Mouse (Mus musculus) induced T-regulatory cell, adult 2 months (primary cell): ENCODE data around the gene Slc18a2.

ENCODE experiments used
- DNase-seq: peaks from one replicate; pipeline ENCODE4 v3.0.0-alpha.2; 2012; ENCODE audit warnings: low read depth

The Slc18a2 gene

DNA sequence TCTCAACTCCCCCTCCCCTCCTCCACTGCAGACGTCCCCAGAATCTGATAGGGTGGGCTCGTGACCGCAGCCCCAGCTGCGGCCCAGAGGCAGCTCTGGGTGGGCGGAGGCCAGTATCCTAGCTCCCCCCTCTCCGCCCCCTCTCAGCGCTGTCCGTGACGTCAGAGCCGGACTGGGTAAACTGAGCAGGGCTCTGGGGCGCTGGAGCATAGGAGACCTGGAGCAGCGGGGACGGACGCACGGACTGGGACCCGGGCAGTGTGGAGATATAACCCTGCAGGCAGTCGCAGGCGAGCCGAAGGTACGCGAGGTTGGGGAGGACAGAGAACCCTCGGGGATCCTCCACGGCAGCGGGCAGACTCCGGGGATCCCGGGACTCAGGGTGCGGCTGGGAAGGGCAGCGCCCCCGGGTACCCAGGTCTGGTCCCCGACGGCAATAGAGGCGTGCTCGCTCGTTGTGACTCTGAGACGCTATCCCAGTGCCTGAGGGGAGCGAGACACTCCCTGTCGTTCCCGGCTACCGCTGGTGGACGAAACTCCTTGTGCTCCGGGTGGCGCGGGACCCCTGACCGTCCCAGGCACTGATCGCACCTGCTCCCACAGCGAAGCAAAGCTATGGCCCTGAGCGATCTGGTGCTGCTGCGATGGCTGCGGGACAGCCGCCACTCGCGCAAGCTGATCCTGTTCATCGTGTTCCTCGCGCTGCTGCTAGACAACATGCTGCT is at the start of gene Slc18a2:
Slc18a2 (plus strand) TSS at position 179 of the 725 bp plus-strand sequence.
- no peak for DNase-seq

DNA sequence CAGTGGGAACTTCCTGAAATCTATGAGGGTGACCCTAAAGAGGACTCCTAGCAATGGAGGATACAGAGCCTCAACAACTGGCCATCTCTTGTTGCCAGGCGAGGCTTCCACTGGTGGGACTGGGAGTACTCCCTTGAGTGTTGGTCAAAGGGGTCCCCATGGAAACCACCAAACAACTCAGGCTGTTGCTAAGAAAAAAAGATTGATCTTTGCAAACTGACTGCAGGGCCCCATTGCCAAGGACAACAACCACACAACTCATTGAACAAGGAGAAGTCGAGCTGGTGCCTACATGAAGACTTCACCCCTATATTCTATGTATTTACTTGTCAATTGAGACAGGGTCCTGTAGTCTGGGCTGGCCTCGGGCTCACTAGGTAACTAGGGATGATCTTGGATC is 43.8 kb upstream of the Slc18a2 start:
- DNase-seq: no peak

DNA sequence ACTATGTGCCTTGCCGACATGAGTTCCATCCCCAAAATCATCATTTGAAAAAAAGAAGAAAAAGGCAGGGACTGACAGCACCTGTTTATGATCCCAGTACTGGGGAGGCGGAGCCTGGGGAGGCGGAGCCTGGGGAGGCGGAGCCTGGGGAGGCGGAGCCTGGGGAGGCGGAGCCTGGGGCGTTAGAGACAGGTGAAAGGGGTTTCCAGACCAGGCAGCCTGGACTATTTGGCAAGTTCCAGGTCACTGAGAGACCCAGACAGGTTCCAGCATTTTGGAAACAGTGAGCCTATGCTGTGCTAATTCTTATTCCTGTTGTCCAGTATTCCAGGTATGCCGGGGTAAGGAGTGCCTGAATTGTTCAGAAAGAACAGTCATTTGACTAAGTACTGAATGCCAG is 41.7 kb upstream of the Slc18a2 start, which contains the start of gene Kcnk18:
Kcnk18 (plus strand) TSS at position 224 of the 400 bp plus-strand sequence.
- no peak for DNase-seq

DNA sequence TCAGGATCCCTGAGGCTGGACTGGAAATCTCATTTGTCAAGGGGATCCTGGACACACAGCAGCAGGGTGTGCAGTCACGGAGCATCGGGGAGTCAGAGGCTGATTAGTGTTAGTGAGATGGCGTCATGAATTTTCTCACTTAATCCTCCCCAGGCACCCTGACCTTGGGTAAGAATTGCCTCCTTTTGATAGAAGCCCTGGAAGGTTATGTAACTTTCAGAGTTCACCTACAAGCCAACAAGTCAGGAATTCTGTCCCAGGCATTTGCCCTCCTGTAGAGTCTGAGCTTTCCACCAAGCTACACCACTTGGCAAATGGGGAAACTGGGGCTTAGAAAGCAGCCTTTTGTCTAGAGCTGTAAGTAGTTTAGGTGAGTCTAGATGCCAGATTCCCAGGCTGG is 39.6 kb upstream of the Slc18a2 start:
- no peak for DNase-seq

DNA sequence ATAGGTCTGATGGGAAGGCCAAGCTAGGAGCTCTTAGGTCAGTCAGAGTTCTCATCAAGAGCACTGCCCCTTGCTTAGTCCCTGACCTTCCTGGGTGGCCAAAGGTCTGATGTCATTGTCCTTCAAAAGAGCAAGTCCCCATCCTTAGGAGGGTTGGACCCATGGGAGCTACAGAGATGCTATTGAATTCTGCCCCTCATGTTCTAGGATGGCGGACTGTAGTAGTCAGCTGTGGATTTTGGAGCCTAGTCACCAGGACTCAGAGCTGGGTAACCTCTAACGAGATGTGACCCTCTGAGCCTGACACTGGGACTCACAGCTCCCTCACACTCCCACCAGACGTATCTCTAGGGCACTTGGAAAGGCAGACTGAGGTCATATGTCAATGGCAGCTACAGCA is 32.3 kb upstream of the Slc18a2 start:
- no peak for DNase-seq

DNA sequence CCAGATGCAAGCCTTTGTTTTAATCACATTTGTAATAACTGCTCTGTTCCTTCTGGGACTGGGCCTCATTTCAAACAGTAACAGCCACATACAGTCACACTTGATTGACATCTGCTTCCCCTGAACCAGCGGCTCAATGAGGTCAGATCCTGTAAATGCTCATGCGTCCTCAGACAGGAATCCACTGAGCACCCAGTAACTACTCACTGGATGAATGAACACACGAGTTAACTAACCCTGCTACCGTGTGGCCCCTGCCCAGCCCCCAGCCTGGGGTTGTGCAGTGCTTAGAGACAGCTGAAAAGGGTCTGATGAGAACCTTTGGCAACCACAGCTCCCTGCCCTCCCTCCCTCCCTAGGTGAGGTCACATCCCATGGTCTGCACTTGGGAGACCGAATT is 27.9 kb upstream of the Slc18a2 start:
- no peak for DNase-seq

DNA sequence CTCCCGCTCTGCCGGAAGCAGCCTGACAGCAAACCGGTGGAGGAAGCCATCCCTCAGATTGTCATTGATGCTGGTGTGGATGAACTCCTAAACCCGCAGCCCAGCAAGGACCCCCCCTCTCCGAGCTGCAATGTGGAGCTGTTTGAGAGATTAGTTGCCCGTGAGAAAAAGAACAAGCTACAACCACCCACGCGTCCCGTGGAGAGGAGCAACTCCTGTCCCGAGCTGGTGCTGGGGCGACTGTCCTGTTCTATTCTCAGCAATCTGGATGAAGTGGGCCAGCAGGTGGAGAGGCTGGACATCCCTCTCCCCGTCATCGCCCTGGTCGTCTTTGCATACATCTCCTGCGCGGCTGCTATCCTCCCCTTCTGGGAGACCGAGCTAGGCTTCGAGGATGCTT is 25.7 kb upstream of the Slc18a2 start:
- DNase-seq: no peak

DNA sequence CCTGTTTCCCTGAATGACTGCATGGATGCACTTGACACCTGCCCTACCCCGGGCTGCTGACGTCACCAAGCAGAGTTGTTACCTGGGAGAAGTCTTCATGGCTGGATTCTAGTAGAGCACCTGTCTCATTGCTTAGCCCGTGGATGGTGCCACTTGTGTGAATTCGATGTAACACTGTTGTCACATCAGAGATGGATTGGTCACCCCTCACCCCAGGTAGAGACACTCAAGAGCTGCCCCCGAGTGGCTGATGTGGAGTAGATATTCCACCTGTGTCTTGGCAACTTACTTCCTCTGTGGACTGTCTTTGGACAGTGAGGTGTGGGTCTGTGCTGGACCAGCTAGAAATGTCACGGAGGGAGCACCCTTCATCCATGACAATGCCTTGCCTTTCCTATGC is 24.6 kb upstream of the Slc18a2 start:
- DNase-seq: no peak

DNA sequence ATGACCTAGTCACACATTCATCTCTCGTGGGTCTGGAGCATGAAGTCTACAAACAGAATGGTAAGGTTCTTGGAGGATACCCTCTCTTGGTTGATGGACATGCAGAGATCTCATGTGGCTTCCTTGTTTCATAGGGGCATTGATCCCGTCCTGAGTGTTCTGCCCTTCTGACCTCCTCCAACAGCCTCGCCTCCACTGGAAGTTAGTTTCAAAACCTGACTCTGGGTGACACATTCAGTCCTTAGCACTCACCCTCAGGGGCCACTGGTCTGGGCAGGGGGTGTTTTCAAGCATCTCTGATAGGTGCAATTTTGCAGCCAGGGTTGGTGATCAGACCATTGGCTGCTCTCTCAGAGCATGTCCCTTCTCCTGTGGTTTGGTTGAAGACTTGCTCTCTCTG is 22.1 kb upstream of the Slc18a2 start:
- DNase-seq: no peak

DNA sequence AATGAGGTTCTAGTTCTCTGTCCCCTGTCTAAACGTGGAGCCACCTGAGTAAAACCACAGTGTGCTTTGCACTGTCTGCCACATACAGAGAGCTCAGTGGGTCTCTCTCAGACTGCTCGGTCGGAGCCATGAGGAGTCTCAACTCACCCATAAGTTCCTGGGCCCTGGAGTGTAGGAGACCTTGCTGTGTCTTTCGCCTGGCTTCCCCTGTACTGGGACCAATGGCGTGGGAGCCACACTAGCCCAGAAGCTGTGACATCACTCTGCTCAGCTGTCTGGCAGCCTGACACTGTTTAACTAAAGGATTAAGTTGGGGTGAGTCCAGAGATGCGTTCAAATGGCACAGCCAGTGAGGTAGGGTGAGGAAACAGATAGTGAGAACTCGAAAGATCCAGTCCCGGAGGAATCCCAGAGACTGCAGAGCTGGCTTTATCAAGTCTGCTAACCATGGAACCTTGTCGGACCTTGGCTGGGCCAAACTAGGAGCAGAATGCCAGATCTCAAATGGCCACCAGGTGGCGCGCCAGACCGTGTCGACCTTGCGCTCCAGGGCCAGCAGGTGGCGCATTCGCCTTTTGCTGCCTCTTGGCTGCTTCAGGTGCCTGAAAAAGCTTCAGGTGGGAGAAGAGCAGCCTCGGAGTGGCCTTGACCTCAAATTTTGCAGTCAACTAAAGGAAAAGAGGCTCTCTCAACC is 21.4 kb upstream of the Slc18a2 start:
- DNase-seq: peak; percentile 85

DNA sequence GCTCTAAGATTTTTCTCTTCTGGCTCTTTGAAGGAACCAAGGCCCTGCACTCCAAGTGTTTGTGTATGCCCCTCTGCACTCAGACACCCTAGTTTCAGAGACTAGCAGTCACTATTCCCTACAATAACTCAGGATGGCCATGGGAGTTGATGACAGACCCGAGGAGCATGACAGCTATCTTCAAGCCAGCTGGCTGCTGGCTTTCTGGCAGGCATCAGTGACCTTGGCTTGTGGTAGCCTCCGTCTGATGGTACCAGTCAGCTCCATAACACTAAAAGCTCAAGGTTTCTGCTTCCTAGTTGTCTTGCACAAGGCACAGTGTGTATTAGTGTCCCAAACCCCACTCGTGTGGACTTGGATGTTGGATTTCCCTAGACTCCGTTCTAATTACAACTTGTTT is 18.7 kb upstream of the Slc18a2 start:
- DNase-seq: no peak

DNA sequence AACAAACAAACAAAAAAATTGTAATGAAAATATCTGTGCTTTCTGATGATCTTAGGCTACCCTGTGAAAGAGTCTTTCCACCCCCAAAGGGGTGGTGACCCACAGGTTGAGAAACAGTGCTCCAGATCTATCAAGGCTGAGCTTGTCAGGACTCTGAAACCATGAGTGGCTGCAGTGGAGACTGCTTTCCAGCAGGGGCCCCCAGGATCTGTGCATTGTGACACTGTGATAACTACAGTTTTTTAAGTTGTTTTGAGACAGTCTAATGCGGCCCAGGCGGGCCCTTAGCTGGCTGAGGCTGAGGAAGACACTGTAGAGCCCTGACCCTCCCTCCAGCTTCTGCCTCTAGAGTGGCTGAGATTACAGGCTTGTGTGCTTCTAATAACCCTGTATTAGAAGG is 17.6 kb upstream of the Slc18a2 start:
- DNase-seq: no peak

DNA sequence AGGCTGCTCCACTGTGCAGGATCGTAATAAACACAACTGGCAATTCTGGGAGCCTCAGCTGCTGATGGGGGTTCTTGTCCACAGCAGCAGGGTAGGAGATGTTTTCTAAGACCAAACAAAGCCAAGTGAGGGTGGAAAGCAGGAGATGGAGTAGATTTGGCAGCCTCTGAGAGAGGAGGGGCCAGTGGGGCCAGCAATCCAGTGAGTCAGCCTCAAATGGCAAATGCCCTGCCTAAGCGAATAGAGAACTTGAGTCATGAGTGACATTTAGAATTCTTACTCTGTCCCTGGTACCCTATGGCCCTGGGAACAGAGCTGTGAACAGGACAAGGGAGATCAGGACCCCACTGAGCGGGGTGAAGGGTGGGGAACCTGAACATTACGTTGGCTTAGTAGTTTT is 12.6 kb upstream of the Slc18a2 start:
- DNase-seq: no peak

DNA sequence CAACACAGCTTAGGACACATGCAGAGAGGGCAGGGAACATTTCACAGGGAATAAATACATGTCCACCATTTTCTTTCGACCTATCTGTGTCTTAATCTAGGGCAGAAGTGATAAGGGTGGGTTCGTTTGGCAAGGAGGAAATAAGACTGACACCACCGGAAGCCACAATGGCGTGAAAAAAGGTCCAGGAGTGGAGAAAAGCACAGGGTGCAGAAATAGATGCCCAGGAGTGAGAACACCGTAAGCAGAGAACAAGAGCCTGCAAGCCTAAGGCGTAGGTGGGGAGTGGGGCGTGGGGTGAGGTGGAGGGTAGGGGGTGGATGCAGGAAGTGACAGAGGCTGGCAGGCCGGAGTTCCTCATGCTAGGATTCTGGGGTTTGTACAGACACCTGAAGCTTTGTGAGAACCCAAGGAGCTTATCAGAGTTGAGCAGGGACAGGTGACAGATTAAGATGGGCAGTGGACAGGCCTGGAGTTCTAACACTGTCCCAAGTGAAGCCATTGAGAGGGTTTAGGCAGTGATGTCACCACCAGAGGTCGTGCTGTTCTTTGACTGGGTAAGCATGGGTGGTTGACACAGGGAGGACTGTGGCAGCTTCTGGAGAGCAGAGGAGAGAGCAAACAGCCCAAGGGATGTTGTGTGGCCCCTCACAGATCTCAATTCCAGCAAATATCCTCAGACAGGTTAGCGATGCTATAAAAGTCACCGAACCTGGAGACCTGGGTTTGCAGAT is 12.0 kb upstream of the Slc18a2 start:
- DNase-seq: peak; percentile 28

DNA sequence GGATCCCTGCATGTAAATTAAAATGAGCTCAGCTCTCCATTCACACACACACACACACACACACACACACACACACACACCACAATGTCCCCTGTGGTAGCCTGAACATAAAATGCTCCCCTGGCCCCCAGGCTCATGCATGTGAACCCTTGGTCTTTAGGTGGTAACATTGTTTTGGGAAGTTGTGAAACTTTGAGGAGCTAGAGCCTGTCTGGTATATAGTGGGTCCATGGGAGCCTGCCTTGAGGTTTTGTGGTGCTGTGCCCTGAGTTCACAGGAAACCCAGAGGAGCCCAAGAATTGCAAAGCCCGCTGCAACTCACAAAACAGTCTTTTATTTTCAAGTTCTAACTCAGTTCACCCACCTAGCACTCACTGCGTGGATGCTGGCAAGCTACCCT is 8.0 kb upstream of the Slc18a2 start:
- no peak for DNase-seq

DNA sequence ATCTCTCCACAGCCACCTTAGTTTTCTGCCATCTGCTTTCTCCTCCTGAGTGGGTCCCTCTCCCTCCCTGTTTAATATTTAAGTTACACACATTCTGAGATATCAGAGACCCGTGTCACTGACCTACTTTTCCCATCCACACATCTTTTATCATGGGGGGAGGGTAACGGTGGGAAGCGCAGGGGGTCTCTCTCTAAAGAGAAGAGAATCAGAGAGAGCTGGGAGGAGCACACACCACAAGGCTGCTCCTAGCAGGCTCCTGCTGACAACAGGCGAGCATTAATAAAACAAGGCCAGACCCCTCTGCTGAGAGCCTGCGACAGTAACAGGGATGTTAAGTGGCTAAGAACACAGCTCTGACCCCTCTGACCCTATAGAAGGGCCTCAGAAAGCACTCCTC is 1.1 kb upstream of the Slc18a2 start:
- no peak for DNase-seq

DNA sequence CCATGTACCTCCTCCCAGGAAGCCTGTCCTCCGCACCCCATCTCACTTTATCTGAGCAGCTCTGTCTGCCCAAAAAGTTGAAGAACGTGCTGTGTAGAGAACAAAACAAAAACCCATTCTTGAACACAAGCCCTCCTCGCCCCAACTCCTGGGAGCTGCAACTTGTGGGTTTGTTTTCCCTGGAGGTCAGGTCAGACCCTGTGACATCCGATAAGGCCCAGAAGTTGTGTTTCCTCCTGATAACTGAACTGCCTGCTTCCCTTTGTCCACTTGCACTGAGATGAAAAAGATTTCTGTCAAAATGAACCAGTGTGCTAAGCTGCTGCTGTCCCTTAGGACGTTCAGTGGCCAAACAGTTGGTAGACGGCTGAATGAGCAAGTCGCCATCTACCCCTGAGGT is 908 bp downstream of the Slc18a2 start:
- no peak for DNase-seq

DNA sequence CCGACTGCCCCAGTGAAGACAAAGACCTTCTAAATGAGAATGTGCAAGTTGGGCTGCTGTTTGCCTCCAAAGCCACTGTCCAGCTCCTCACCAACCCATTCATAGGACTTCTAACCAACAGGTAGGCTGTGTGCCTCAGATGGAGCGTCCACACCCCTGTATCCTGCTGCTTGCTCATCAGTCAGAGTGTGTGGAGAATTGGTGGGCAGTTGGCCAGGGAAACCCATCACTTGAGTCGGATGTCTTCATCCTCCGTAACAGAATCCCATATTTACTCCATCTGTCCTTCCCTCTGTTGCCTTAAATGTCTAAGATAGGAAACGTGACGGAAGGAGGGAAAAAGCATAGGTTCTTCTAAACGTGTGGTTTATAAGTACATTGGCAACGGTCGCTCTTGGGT is 2.5 kb downstream of the Slc18a2 start:
- DNase-seq: no peak

DNA sequence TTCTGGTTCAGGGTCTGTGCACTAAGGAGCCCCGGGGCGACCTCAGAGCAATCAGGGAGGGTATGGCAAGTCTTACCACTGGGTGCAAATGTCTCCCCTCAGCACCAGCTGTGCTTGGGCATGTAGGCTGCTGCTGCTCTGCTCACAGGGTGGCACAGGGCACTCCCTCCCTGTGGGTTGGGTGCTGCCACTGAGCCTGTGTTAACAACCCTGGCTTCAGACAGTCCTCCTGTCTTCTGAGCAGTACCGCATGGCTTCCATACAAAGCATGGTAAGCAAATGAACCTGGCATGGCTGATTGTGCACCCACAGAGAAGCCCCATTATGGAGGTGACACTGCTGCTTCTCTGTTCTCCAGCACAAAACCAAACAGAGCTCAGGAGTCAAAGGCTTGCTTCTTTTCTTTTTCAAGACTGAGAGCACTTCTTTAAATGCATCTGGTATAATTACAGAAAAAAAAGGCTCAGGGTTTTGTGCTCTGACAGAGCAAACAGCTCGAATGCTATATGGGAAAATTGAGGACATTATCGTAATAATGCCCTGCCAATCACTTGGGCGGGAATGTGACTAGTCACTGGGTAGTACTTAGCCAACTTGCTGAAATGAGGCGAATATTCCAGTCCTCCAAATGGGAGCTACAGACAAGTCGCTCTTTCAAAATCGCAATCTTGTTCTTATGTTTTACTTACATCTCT is 4.3 kb downstream of the Slc18a2 start:
- DNase-seq: no peak

DNA sequence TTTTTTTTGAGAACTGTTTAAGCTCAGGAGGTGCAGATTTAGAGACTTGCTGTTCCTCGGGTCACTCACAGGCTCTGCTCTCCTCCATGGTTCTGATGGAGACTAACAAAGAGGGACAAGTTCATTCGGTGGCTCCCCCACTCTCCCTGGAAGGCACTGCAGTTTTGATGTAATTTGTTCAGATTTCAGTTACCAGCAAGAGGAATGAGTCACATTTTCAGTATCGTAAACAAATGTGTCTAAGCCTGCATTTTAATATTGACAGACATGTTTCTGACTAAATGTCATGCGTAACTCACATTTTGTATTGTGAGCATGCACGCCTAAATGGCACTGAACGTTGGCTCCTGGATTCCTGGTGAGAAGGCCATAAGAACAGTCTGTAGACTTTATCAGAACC is 5.2 kb downstream of the Slc18a2 start:
- no peak for DNase-seq

DNA sequence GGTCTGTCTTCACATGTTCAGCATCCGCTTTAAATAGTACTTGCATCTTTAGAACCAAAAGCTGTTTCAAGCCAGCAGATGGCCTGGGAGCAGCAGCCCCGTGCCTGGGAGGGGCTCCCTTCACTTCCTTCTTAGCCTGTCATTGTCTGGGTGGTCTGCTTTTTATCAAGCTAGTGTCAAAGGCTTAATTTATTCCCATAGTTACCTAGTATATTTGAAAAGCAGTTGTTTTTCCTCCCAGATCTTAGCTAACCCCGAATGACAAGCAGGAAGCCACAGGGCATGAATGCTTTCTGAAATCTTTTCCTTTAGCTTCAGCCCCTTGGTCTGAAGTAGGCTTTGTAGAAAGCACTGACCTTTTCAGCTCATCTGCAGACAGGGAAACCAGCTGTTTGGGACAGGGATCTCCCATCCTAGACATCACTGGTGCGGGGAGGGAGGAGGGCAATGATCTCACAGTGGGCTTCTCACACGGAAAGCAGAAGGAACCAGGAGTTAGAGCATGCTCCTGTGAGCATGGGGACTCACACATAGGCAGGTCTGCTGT is 6.8 kb downstream of the Slc18a2 start:
- no peak for DNase-seq

DNA sequence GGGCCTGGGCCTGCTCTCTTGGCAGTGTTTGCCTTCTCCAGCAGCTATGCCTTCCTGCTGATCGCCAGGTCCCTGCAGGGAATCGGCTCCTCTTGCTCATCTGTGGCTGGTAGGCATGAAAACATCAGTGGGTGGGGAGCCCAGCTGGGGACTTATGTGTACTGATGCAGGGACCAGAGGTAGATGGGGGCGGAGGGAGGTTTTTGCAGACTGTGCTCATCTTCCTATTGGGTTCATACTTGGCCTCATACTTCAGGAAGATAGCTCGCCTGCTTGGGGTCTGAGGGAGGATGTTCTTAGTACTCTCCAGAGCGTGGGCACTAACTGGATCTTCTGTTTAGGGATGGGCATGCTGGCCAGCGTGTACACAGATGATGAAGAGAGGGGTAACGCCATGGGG is 12.5 kb downstream of the Slc18a2 start:
- DNase-seq: no peak
